Mouse (Mus musculus) liver, adult 2 months (tissue): ENCODE data around the gene Vmn1r179.
"Not testable (repeated sequence)": the region's sequence is repeated elsewhere in the genome, so short reads cannot be mapped to it uniquely, and the experiment has no call there.

ENCODE experiments used
- CTCF ChIP-seq: fragments of 200-500 bp; IDR thresholded peaks from 2 replicates; pipeline ENCODE4 v1.5.1; 2011; ENCODE audit warnings: low read depth, low read length, control low read depth
- POLR2A ChIP-seq: fragments of 200-500 bp; IDR thresholded peaks from 2 replicates; pipeline ENCODE4 v1.6.1; 2011; ENCODE audit warnings: low read length, control low read depth; ENCODE audit not compliant: insufficient read depth; ENCODE audit errors: extremely low read depth

- not testable (repeated sequence) for TF ChIP-seq POLR2A, CTCF
Measured at GRCm38 (mm10) chr7:23974315-23974714, 47.5 kb downstream of the Vmn1r179 start, which contains the start of gene Vmn1r181.
